22 mouse cellular contexts compared by ENCODE assay signal in genomic region chr7:112669993-112670392, GRCm38 (mm10).
"Had no signal": no experiment of that assay in that cellular context is flagged by ENCODE, and none has a peak within 500 bp of the region (broad histone marks: within the 10 kb centered on the region; RNA-seq: fewer than 3 reads in every experiment).

No protein-coding gene starts in this region.

- H3K9me3 ChIP-seq: intestine, embryonic 15.5 days; liver, embryonic 13.5 days; midbrain, embryonic 10.5 days; midbrain, embryonic 13.5 days; neural tube, embryonic 13.5 days had no signal

- DNase-seq: kidney, adult 11 months; kidney, adult 8-10 months; kidney, postnatal 10 days; kidney, postnatal 36 days; layer of hippocampus, postnatal 36 days; liver, embryonic 13.5 days; lung, postnatal 10 days; retina, postnatal 1 day; right cerebral cortex, postnatal 25 days; spleen, adult 18-20 months; thymus, adult 2 months; thymus, postnatal 14 days; thymus, postnatal 4 days had no signal

- H3K36me3 ChIP-seq: intestine, embryonic 15.5 days; liver, embryonic 13.5 days; midbrain, embryonic 10.5 days; midbrain, embryonic 13.5 days; neural tube, embryonic 13.5 days had no signal

- H3K4me3 ChIP-seq: intestine, embryonic 15.5 days; kidney, embryonic 15.5 days; left cerebral cortex, adult 2 months; liver, embryonic 13.5 days; megakaryocyte, embryonic 14.5 days; midbrain, embryonic 10.5 days; midbrain, embryonic 13.5 days; myocyte; neural tube, embryonic 13.5 days had no signal

- H3K27ac ChIP-seq: intestine, embryonic 15.5 days; kidney, embryonic 15.5 days; left cerebral cortex, adult 2 months; liver, embryonic 13.5 days; midbrain, embryonic 10.5 days; midbrain, embryonic 13.5 days; neural tube, embryonic 13.5 days had no signal

- H3K9ac ChIP-seq: intestine, embryonic 15.5 days; kidney, embryonic 15.5 days; liver, embryonic 13.5 days; midbrain, embryonic 13.5 days; neural tube, embryonic 13.5 days had no signal

- H3K27me3 ChIP-seq: intestine, embryonic 15.5 days; kidney, embryonic 15.5 days; liver, embryonic 13.5 days; neural tube, embryonic 13.5 days had no signal

- H3K4me1 ChIP-seq: intestine, embryonic 15.5 days; kidney, embryonic 15.5 days; liver, embryonic 13.5 days; megakaryocyte, embryonic 14.5 days; midbrain, embryonic 10.5 days; midbrain, embryonic 13.5 days; neural tube, embryonic 13.5 days had no signal

- H3K4me2 ChIP-seq: intestine, embryonic 15.5 days; kidney, embryonic 15.5 days; liver, embryonic 13.5 days; midbrain, embryonic 13.5 days; neural tube, embryonic 13.5 days had no signal

- ATAC-seq: intestine, embryonic 15.5 days; midbrain, embryonic 13.5 days; midbrain, embryonic 16.5 days had no signal
